In the genomic region with DNA sequence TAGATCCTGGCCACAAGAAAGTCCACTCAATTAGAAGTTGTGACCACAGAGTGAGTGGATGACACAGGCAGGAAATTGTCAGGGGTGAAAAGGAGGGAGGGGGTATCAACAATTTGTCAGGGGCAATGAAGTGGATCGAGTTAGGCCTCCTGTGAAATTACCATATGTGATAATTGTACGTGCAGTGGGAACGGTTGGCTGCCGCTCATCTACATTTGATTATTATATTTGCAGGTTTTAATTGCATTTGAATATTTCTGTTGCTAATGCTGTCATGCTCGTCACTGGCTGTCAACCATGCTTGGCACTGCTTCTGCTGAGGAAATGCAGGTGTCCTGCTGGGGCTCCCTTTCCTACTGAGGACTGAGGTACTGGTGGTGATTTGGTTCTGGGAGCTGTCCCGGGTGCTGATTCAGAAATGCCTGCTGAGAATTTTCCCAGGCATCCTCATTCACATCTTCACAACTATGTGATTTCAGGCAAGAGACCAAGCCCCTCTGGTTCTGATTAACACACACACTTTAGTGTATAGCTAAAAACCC, we compare ENCODE assay signal across 10 mouse cellular contexts.
DNase-seq lines count a peak whose midpoint lies in the region; ATAC-seq and TF ChIP-seq lines count a peak whose summit lies in the region.
"Had no signal": no experiment of that assay in that cellular context is flagged by ENCODE, and none has a peak within 500 bp of the region (broad histone marks: within the 10 kb centered on the region; RNA-seq: fewer than 3 reads in every experiment).

No protein-coding gene starts in this region.

- H3K9me3 ChIP-seq in forebrain, embryonic 13.5 days (replicated peaks): no peaks in the 10 kb centered on the region
- no peaks in the 10 kb centered on the region for H3K9me3 ChIP-seq in forebrain, embryonic 12.5 days
- H3K9me3 ChIP-seq in midbrain, embryonic 15.5 days: no peaks in the 10 kb centered on the region
- no peaks in the 10 kb centered on the region for H3K9me3 ChIP-seq in midbrain, postnatal 0 days (ENCODE audit: low read length)
- no peaks in the 10 kb centered on the region for H3K9me3 ChIP-seq in hindbrain, embryonic 11.5 days (ENCODE audit: control insufficient read depth, low read length)
- H3K9me3 ChIP-seq: limb, embryonic 12.5 days had no signal

- no peak for TF ChIP-seq CTCF in midbrain, postnatal 0 days (IDR thresholded peaks at IDR 0.05)

- no peak for DNase-seq in midbrain, postnatal 0 days (ENCODE audit: low spot score)
- DNase-seq in hindbrain, embryonic 11.5 days (ENCODE audit: low spot score): peak; percentile 43
- DNase-seq in B cell, adult 2 months: no peak
- no peak for DNase-seq in cerebellum, postnatal 4 days (ENCODE audit: low spot score in 2 of 2)
- no peak for DNase-seq in thymus, adult 18-20 months
- DNase-seq: lung, postnatal 36 days had no signal

- no peak overlapping the region for H3K4me2 ChIP-seq in forebrain, embryonic 13.5 days
- H3K4me2 ChIP-seq in forebrain, embryonic 12.5 days: no peak overlapping the region
- no peak overlapping the region for H3K4me2 ChIP-seq in midbrain, embryonic 15.5 days
- H3K4me2 ChIP-seq in midbrain, postnatal 0 days (ENCODE audit: low read depth, low read length, poor library complexity, severe bottlenecking): no peak overlapping the region
- no peak overlapping the region for H3K4me2 ChIP-seq in hindbrain, embryonic 11.5 days (replicated peaks; ENCODE audit: low read depth, low read length)
- H3K4me2 ChIP-seq: limb, embryonic 12.5 days had no signal

- H3K9ac ChIP-seq in forebrain, embryonic 13.5 days: no peak overlapping the region
- H3K9ac ChIP-seq in forebrain, embryonic 12.5 days: no peak overlapping the region
- no peak overlapping the region for H3K9ac ChIP-seq in midbrain, embryonic 15.5 days
- no peak overlapping the region for H3K9ac ChIP-seq in midbrain, postnatal 0 days (replicated peaks; ENCODE audit: low read length, poor library complexity, severe bottlenecking)
- H3K9ac ChIP-seq in hindbrain, embryonic 11.5 days (ENCODE audit: low read depth, low read length): no peak overlapping the region
- H3K9ac ChIP-seq: limb, embryonic 12.5 days had no signal

- WGBS in forebrain, embryonic 13.5 days: 38% methylated on average over 6 of the region's 6 CpGs
- WGBS in forebrain, embryonic 12.5 days: 55% methylated on average over 6 of the region's 6 CpGs
- 58% methylated on average over 6 of the region's 6 CpGs for WGBS in midbrain, embryonic 15.5 days
- 54% methylated on average over 6 of the region's 6 CpGs for WGBS in midbrain, postnatal 0 days
- WGBS in hindbrain, embryonic 11.5 days: 58% methylated on average over 6 of the region's 6 CpGs

- no peaks in the 10 kb centered on the region for H3K36me3 ChIP-seq in forebrain, embryonic 13.5 days (ENCODE audit: poor library complexity, severe bottlenecking)
- H3K36me3 ChIP-seq in forebrain, embryonic 12.5 days (replicated peaks): no peaks in the 10 kb centered on the region
- H3K36me3 ChIP-seq in midbrain, embryonic 15.5 days (replicated peaks): no peaks in the 10 kb centered on the region
- H3K36me3 ChIP-seq in midbrain, postnatal 0 days (ENCODE audit: insufficient read depth, low read length): no peaks in the 10 kb centered on the region
- no peaks in the 10 kb centered on the region for H3K36me3 ChIP-seq in hindbrain, embryonic 11.5 days (ENCODE audit: control insufficient read depth, insufficient read depth, low read length)
- H3K36me3 ChIP-seq: limb, embryonic 12.5 days had no signal

- peak; percentile 67; the same call in 1 of the 2 replicates for ATAC-seq in forebrain, embryonic 13.5 days
- no peak for ATAC-seq in forebrain, embryonic 12.5 days (ENCODE audit: low FRiP score)
- 0 out of 2 replicates have a peak, but pooled peaks have one; percentile 20 for ATAC-seq in midbrain, embryonic 15.5 days (replicated peaks)
- no peak for ATAC-seq in midbrain, postnatal 0 days (ENCODE audit: low FRiP score)
- no peak for ATAC-seq in hindbrain, embryonic 11.5 days (ENCODE audit: low FRiP score)

- H3K27ac ChIP-seq in forebrain, embryonic 13.5 days: no peak overlapping the region
- H3K27ac ChIP-seq in forebrain, embryonic 12.5 days: no peak overlapping the region
- H3K27ac ChIP-seq in midbrain, embryonic 15.5 days: no peak overlapping the region
- H3K27ac ChIP-seq in midbrain, postnatal 0 days (ENCODE audit: low read depth, low read length): no peak overlapping the region
- no peak overlapping the region for H3K27ac ChIP-seq in hindbrain, embryonic 11.5 days (ENCODE audit: low read depth, low read length)
- H3K27ac ChIP-seq: limb, embryonic 12.5 days had no signal

- no peaks in the 10 kb centered on the region for H3K27me3 ChIP-seq in forebrain, embryonic 13.5 days
- no peaks in the 10 kb centered on the region for H3K27me3 ChIP-seq in forebrain, embryonic 12.5 days
- H3K27me3 ChIP-seq in midbrain, embryonic 15.5 days (replicated peaks): no peaks in the 10 kb centered on the region
- H3K27me3 ChIP-seq in midbrain, postnatal 0 days (ENCODE audit: insufficient read depth, low read length): no peaks in the 10 kb centered on the region
- no peaks in the 10 kb centered on the region for H3K27me3 ChIP-seq in hindbrain, embryonic 11.5 days (ENCODE audit: control insufficient read depth, insufficient read depth, low read length)
- H3K27me3 ChIP-seq: limb, embryonic 12.5 days had no signal

- 0 out of 2 replicates have a peak, but pooled peaks cover 6% of the 10 kb centered on the region for H3K4me1 ChIP-seq in forebrain, embryonic 13.5 days
- no peaks in the 10 kb centered on the region for H3K4me1 ChIP-seq in forebrain, embryonic 12.5 days
- no peaks in the 10 kb centered on the region for H3K4me1 ChIP-seq in midbrain, embryonic 15.5 days
- no peaks in the 10 kb centered on the region for H3K4me1 ChIP-seq in midbrain, postnatal 0 days (ENCODE audit: insufficient read depth, low read length)
- no peaks in the 10 kb centered on the region for H3K4me1 ChIP-seq in hindbrain, embryonic 11.5 days (replicated peaks; ENCODE audit: control insufficient read depth, insufficient read depth, low read length)
- H3K4me1 ChIP-seq: limb, embryonic 12.5 days had no signal

- H3K4me3 ChIP-seq in forebrain, embryonic 13.5 days: no peak overlapping the region
- H3K4me3 ChIP-seq in forebrain, embryonic 12.5 days (replicated peaks): no peak overlapping the region
- no peak overlapping the region for H3K4me3 ChIP-seq in midbrain, embryonic 15.5 days
- H3K4me3 ChIP-seq in midbrain, postnatal 0 days (ENCODE audit: low read depth, low read length): no peak overlapping the region
- no peak overlapping the region for H3K4me3 ChIP-seq in hindbrain, embryonic 11.5 days (ENCODE audit: low read depth, low read length)
- H3K4me3 ChIP-seq: limb, embryonic 12.5 days had no signal

Comparison
In these comparisons a context has a peak if more than half of its experiments do, and no peak if none do; other contexts are left out.
1. ATAC-seq: peak in forebrain, embryonic 13.5 days (single experiment) and midbrain, embryonic 15.5 days (single experiment); none in forebrain, embryonic 12.5 days (single experiment), midbrain, postnatal 0 days (single experiment) and hindbrain, embryonic 11.5 days (single experiment).